Mouse (Mus musculus) inflammation-experienced regulatory T-cells, adult 6 months (primary cell): Measurements from ENCODE around the gene Morn1. TPM values are rescaled to one million over a fixed set of nuclear protein-coding genes. Genes with fewer than 3 reads are reported as not detected.

Experiments used
- ATAC-seq: one replicate; pipeline ENCODE4 v1.8.0; 2017
- polyA plus RNA-seq, 3 experiments: library from polyadenylated mRNA; unstranded; fragments of 100-300 nt; shearing (Covaris generic); gene quantifications; one replicate each; pipeline ENCODE4 v1.2.1; 2017

Morn1 gene
- polyA plus RNA-seq, 3 experiments from 2014 or later = 0.79 to 2.1 (median 1.7) TPM

DNA sequence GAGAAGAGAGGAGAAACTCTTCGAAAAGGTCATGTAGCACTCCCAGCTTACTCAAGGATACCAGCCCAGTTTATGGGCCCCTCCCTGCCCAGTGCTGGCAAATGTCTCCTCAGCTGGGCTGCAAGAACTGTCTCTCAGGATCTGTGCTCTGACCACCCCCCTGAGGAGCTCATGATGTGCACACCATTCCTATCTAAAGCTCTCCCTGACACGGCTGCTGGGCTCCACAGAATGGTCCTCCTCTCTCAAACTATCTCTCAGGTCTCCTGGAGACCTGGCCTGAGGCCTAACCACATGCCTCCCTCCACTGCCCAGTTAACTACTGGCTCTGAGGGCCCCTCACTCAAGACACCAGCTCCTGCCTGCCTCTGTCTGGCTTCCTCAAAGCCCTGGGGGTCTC lies 53.8 kb downstream of the Morn1 start:
- ATAC-seq = no peak

GRCm38 (mm10) chr4:155140795-155141265 lies 54.5 kb downstream of the Morn1 start:
- ATAC-seq = no peak

GRCm38 (mm10) chr4:155142836-155143235 lies 56.5 kb downstream of the Morn1 start:
- no peak for ATAC-seq

DNA sequence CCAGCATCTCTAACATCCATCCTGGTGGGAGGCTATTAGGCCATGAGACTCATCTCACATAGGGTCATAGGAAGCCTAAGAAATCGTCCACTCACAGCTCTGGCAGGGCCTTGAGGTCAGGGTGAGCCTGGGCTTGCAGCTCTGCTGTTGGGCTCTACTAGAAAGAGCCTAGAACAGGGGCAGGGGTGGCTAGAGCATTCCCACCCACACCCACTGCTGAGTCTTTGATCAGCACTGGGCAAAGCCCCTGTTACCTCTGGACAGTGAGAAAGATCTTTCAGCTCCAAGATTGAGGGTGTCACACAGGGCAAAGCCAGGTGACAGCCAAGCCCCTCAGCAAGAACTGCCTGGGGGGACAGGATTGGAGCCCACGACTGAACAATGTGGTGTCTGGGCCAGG lies 57.0 kb downstream of the Morn1 start:
- no peak for ATAC-seq

- ATAC-seq = no peak
Measured at GRCm38 (mm10) chr4:155143871-155144502, 57.6 kb downstream of the Morn1 start.

- ATAC-seq = no peak
Measured at GRCm38 (mm10) chr4:155144548-155145180, 58.3 kb downstream of the Morn1 start.

DNA sequence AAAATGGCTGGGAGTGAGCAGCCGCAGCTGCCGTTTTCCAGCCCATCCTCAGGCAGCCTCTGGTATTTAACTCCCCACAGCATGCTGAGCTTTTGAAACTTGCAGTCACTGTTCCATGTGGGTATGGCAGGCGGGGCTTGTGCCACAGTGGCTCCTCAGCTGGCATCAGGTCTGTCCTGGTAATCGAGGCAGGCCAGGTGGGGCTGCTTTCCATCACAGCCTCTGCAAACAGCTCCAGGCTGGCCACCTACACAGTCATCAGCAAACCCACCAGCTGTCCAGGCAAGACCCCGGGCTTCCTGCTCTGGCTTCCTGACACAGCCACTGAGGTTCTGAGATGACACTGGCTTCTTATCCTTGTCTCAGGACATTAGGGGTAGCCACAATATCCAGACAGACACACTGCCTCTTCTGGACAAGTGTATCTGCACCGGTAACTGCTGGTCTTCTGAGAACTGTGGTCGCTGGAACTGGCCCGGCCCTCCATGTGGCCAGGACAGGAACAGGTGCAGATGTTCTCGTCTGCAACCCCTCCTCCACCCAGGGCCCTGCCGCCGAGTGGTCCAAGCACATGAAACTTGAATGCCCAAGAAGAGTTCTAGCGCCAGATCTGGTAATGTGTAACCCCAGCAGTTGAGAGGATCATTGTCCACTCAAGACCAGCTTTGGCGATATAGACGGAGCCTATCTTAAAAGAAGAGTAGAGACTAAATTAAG lies 59.9 kb downstream of the Morn1 start:
- no peak for ATAC-seq

GRCm38 (mm10) chr4:155148453-155148852 lies 62.1 kb downstream of the Morn1 start:
- no peak for ATAC-seq

- no peak for ATAC-seq
Measured at GRCm38 (mm10) chr4:155148910-155149698, 62.7 kb downstream of the Morn1 start.

GRCm38 (mm10) chr4:155149941-155150275 lies 63.5 kb downstream of the Morn1 start:
- no peak for ATAC-seq

GRCm38 (mm10) chr4:155150276-155151113 lies 64.1 kb downstream of the Morn1 start:
- ATAC-seq = peak; percentile 86

- ATAC-seq = peak; percentile 11
Measured at GRCm38 (mm10) chr4:155151221-155151788, 64.9 kb downstream of the Morn1 start.

- ATAC-seq = no peak
Measured at GRCm38 (mm10) chr4:155151845-155152244, 65.5 kb downstream of the Morn1 start.

DNA sequence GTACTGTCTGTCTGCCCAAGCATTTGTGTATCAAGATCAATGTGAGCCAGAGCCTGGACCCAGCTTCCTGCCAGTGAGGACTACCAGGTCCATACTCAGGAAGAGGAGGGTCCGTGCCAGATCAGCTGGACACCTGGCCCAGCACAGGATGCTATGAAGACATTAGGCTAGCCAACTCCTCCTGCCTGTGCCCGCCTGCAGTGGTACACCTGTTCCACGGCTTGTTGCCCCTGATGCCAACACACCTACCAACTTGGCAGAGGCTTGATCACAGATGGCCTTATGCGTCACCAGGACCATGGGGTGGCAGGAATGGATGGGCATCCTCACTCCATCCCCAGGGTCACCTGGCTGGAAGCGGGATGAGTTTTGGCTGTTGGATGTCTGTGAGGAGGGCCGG lies 66.1 kb downstream of the Morn1 start:
- no peak for ATAC-seq

- no peak for ATAC-seq
Measured at GRCm38 (mm10) chr4:155153389-155154072, 67.2 kb downstream of the Morn1 start.

GRCm38 (mm10) chr4:155154986-155155385 lies 68.6 kb downstream of the Morn1 start:
- ATAC-seq = no peak

GRCm38 (mm10) chr4:155156734-155157133 lies 70.4 kb downstream of the Morn1 start:
- ATAC-seq = no peak

GRCm38 (mm10) chr4:155157871-155158542 lies 71.6 kb downstream of the Morn1 start:
- ATAC-seq = no peak

- no peak for ATAC-seq
Measured at GRCm38 (mm10) chr4:155158543-155158917, 72.2 kb downstream of the Morn1 start.
